Mouse (Mus musculus) MEL (cell line): ENCODE data around the gene Ms4a4a.

Experiments used
- BHLHE40 ChIP-seq: IDR thresholded peaks from 2 replicates; pipeline ENCODE4 v1.6.1; 2012; ENCODE audit warnings: low read depth, mild to moderate bottlenecking, inconsistent platforms, low read length, improper control_type of control experiment, borderline replicate concordance
- CTCF ChIP-seq, 3 experiments: IDR thresholded peaks in 2 of 3; conservative IDR thresholded peaks in 1 of 3; 2 replicates each; pipeline ENCODE4 v1.5.1; 2011 to 2012; ENCODE audit warnings: low read length in 3 of 3, low read depth in 2 of 3, mild to moderate bottlenecking in 2 of 3, improper control_type of control experiment in 1 of 3, inconsistent platforms in 1 of 3, mixed read lengths in 1 of 3, moderate library complexity in 1 of 3; ENCODE audit not compliant: control insufficient read depth in 1 of 3, insufficient read depth in 1 of 3, poor library complexity in 1 of 3, severe bottlenecking in 1 of 3
- EP300 ChIP-seq, 2 experiments: IDR thresholded peaks; 2 replicates each; pipeline ENCODE4 v1.6.1; 2011; ENCODE audit warnings: improper control_type of control experiment in 2 of 2, low read length in 2 of 2, low read depth in 1 of 2, mild to moderate bottlenecking in 1 of 2
- MXI1 ChIP-seq: IDR thresholded peaks from 2 replicates; pipeline ENCODE4 v1.6.1; 2011; ENCODE audit warnings: mild to moderate bottlenecking, low read depth, low read length, improper control_type of control experiment
- POLR2A ChIP-seq, 2 experiments: IDR thresholded peaks; 2 replicates each; pipeline ENCODE4 v1.6.1; 2011 to 2012; ENCODE audit warnings: low read length in 2 of 2, mild to moderate bottlenecking in 2 of 2, control low read depth in 1 of 2, improper control_type of control experiment in 1 of 2, low read depth in 1 of 2, moderate library complexity in 1 of 2; ENCODE audit not compliant: control insufficient read depth in 1 of 2, insufficient read depth in 1 of 2, poor library complexity in 1 of 2
- SMC3 ChIP-seq: IDR thresholded peaks from 2 replicates; pipeline ENCODE4 v1.6.1; 2011; ENCODE audit warnings: low read depth, low read length, improper control_type of control experiment

DNA sequence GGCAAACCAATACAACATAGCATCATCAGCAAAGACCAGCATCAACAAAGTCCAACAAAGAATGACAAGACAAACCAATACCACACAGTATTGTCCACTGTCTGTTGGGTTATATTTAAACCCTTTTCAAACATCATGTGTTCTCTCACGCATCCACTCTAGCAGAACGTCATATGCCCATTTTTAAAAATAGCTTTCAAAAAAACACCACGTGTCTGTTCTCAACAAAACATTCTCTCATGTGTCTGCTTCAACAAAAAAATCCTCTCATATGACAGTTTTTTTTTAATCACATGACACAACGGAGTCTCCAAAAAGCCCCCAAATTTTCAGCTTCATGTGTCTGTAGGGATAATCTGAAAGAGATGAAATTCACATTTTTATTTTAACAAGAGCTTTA lies 12.4 kb downstream of the Ms4a4a start:
- no peak for TF ChIP-seq EP300 (IDR thresholded peaks at IDR 0.05; ENCODE audit: low read depth in 1 of 2, low read length in 2 of 2)
- no peak for TF ChIP-seq MXI1
- TF ChIP-seq SMC3: no peak
- TF ChIP-seq POLR2A (IDR thresholded peaks at IDR 0.05; ENCODE audit: control insufficient read depth in 1 of 2, insufficient read depth in 1 of 2, low read depth in 1 of 2, low read length in 2 of 2, poor library complexity in 1 of 2): no peak
- no peak for TF ChIP-seq CTCF (IDR thresholded peaks at IDR 0.05 in 2 of 3, conservative IDR thresholded peaks at IDR 0.05 in 1 of 3; ENCODE audit: control insufficient read depth in 1 of 3, insufficient read depth in 1 of 3, low read depth in 2 of 3, low read length in 3 of 3, poor library complexity in 1 of 3, severe bottlenecking in 1 of 3)
- TF ChIP-seq BHLHE40: no peak
